Mouse (Mus musculus): ENCODE results near the gene Shkbp1.

Gene Shkbp1

DNA sequence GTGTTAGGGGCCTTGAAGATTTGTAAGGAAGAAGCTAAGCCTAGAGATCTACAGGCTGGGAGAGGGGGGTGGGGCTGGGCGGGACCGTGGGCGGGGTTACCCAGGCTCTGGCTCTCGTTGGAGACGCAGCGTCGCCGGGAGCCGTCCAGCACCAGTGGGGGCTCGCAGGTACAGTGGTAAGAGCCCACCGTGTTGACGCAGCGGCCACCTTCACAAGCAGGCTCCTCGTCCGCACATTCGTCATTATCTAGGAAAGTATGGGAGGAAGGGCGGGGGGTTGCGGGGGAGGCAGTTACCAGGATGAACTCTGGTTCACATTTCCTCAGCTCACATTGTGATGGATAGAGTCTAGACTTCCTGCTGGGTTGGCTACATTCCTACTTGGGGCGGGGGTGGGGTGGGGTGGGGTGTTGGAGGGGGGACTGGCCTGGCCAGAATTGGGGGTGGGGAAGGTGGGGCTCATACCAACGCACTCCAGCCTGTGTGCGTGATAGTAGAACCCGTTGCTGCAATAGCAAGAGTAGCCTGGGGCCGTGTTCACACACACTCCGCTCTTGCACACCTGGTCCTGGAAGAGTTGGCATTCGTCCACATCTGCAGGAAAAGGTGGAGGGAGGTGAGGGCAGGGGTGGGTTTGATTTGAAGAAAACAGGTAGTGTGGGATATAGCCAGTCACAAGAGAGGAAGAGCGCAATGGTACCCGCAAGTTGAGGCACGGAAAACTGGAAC is 46.8 kb downstream of the Shkbp1 start:
- DNase-seq, result no peak

DNA sequence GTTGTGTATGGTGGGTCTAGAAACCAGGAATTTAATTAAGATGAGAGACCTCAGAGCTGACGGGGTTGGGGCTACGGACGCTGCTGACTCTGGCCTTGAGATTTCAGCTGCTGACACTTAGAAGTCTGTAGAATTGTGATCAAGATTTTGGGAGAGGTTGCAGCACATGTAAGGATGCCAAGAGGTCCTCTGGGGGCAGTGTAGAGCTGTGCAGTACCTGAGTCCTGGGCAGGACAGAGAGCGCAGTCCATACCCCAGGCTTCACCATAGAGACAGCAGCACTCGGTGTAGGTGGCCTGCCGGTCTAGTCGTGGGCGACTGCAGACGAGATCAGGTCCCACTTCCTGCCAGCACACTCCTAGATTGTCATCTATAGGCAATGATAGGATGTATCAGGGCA is 48.3 kb downstream of the Shkbp1 start:
- DNase-seq, result no peak

DNA sequence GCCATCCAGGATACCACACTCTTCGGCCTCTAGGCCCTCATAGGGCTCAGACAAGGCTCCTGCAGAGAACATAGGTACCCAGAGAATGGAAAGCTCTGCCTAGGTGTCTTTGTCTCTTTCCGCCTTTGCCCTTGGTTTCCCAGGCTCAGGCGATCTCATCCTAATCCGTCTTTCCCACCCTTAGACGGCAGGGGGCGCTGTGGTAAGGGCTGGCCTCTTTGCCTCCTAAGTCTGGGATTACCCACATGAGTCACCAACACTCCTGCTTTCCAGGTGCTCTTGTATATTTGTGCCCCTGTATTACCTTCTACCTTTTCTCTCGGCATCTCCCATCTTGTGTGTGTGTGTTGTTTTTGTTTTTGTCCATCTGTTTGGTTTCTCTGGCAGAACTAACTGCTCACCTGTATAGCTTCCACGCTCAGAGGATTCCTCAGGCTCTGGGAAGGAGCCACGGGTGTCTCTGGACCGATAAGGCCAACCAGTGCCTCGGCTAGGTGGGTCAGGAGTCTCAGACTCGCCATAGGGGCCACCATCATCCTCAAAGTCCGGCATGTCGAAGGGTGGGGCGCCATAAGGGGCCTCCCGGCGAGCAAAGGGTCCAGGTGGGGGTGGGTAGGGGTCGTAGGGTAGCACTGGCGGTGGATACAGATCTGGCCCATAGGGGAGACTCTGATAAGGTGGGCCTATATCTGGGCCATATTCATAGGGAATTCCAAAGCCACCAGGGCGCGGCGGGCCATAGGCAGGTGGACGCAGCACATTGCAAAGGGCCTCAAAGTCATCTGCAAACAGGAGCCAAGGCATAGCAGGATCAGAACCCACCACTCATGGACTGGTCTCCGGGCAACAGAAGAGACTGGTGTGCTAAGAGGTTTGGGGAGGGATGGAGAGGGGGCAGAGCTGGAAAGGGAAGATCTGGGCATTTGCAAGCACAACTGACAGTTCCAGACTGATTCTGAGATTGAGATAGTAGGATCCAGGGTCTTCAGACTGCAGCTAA is 49.4 kb downstream of the Shkbp1 start:
- peak; percentile 39 to 45 for DNase-seq

DNA sequence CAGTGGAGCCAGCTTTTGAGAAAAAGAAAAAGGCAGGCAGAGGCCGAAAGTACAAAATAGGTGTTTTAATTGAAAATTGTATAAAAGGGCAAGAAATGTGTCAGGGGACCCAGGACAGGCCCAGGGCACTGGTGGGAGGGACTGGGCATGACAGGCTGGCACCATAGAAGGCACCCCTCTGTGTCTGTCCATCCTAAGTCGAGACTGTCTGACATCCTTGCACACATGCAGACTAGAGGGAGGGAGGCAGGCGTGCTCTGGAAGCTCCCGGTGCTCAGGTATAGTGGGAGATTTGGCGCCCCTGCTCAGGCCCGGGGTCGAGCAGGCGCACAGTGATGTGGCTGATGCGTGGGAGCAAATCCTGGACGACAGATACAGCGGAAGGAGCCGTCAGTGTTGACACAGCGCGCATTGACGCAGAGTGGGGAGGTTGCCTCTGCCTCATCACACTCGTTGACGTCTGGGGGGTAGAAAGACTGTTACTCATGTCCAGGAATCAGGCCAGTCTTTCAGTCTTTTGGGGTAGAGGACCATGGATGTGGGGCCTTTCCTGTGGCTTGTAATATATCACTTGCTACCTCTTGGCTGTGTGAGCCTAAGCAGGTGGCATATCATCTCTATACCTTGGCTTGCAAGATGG is 50.6 kb downstream of the Shkbp1 start:
- DNase-seq, result no peak

DNA sequence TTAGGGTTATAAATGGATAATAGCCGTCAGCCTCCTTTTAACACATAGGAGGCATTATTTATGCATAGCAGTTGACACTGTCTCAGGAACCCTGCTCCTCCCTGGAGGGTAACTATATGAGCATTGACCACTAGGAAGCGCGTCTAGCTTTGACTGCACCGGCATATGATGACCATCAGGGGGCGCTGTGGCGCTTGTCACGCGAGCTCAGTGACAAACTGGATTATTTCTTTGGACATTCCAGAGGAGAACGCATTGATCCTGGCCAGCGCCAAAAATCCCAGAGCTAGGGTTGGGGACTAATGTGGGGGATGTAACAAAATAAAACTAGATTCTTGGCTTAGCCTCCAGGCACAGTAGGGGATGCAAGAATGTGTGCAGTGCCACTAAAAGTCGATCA is 53.6 kb downstream of the Shkbp1 start:
- DNase-seq, result peak; percentile 79 to 81

DNA sequence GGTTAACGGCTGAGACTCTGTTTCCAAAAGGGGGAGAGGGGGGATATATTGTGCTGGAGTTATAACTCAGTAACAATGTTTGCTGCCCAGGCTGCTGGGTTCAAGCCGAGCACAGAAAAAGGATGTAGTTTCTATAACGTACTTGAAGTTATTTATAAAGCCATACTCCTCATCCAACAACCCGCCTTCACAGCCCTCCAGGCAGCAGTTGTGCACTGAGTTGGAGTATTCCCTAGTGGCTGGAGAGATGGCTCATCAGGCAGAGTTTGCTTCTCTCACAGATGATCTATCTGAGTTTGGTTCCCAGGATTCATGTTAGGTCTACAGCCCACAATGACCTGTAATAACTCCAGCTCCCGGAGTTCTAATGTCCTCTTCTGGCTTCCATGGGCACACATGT is 55.0 kb downstream of the Shkbp1 start:
- DNase-seq, result no peak

DNA sequence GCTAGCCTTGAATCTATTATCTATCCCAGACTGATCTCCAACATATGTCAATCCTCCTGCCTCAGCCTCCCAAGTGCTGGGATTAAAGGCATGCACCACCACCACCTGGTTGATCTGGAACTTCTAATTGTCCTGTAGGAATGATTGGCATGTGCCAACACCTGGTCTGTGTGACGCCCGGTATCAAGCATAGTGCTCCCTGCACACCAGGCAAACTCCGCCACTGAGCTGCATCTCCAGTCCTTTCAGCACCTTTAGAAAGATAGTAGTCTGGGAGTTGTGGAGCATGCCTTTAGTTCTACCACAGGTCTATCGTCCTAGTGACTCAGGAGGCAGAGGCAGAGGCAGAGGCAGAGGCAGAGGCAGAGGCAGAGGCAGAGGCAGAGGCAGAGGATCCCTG is 55.5 kb downstream of the Shkbp1 start:
- no peak for DNase-seq

DNA sequence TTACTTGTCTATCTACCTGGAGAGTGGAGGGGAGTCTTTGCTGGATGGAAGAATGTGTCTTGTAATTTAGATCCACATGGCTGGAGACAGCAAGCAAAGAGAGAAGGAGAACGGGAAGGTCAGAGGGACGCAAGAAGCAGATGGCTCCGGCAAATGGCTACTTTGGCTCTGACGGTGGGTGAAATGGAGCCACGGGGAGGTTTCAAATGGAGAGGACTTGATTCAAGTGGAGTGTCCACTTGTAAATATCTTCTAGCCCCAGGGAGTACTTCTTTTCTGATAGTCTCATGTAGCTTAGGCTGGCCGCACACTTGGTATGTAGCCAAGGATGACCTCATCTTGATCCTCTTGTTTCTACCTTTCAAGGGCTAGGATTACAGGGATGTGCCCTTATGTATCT is 57.0 kb downstream of the Shkbp1 start:
- peak; percentile 45 to 62 for DNase-seq

DNA sequence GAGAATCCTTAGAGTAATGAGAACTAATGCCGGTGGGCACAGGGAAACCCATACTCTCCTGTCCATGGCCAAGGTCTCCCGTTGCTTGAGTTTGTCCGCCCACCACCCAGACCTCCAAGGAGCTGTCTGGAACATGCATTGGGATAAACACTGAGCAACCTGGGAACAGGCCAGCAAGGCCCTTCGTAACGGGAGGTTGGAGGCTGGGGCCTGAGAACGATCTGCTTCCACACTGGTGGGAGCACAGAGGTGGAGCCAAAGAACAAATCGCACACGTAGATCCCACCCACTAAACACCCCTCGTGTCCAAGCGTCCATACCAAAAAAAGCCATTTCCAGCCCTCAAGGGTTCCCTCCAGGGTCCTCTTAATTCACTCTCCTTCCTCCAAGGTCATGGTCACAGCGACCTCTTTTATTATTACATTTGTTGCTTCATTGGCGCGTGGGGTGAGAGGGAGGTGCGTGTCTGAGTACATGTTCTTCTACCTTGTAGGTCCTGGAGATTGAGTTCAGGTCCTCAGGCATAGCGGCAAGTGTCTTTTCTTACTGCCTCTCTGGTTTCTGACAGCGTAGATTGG is 57.7 kb downstream of the Shkbp1 start:
- DNase-seq, result no peak

DNA sequence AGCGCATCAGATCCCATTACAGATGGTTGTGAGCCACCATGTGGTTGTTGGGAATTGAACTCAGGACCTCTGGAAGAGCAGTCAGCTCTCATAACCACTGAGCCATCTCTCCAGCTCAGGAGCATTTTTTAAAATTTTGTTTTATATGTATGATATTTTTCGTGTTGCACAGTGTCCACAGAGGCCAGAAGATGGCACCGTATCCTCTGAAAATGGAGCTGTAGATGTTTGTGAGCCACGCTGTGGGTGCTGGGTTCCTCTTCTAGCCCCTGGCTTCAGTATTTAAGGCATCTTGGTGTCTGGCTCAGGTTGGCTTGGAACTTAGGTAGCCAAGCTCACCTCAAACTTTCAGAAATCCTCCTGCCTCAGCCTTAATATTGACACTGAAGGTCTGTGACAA is 59.3 kb downstream of the Shkbp1 start:
- DNase-seq, result no peak

DNA sequence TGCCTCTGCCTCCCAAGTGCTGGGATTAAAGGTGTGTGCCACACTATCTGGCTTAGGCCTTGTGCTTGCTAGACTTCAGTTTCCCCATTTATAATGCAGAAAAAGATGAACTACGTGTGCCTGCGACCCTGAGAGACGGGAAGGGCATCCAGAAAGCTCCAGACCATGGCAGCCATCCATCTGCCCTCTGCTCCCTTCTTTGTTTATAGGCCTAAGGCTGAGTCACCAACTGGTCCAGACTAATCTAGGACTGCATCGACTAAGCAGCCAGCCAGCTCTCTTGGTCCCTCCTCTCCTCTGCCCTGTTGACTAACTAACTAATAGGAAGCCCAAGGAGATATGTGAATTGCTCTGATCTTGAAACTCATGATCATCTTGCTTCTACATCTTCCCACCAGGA is 59.9 kb downstream of the Shkbp1 start:
- DNase-seq, result no peak

All from cerebellum, postnatal 36 days (tissue).